Mouse (Mus musculus): ENCODE measurements around the gene Map3k7. TPM values are rescaled to one million over a fixed set of nuclear protein-coding genes. Genes with fewer than 3 reads are reported as not detected.

Map3k7 gene
- total and polyA plus RNA-seq, 2 experiments, result 20.7 to 31.3 TPM

GRCm38 (mm10) chr4:31924301-31925185 is 39.4 kb upstream of the Map3k7 start:
- no peaks in the 10 kb centered on the region for H3K79me2 ChIP-seq (ENCODE audit: control insufficient read depth, insufficient read depth, low read length)
- 72% methylated on average over 14 of the region's 14 CpGs for WGBS

DNA sequence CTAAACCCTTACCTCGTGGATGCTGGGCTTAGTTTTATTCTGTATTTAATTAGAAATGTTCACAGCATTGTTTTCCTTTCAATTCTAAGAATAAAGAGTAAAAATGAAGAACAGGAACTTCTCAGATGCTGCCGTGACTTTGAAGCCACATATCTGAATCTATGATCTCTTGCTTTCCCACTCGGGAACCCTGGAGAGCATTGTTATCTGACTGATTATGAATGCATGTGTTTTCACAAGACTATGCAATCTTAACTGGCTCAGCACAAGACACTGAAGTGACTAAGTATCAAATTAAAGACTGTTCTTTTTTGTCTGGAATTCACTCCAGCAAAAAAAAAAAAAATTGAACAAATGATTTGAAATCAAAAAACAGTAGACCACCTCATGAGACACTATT is 30.7 kb upstream of the Map3k7 start:
- H3K9ac ChIP-seq (ENCODE audit: low read depth, low read length), result no peak overlapping the region

More at GRCm38 (mm10) chr4:31924301-31925185, 39.4 kb upstream of the Map3k7 start:
- Histone ChIP-seq H3K27ac (replicated peaks; ENCODE audit: insufficient read depth, low read depth, low read length) (no peak overlapping the region), H3K27me3 (ENCODE audit: control insufficient read depth, insufficient read depth, low read length) (peaks cover 3% of the 10 kb centered on the region; the same call in 1 of the 2 replicates), H3K36me3 (ENCODE audit: control insufficient read depth, insufficient read depth, low read length) (no peaks in the 10 kb centered on the region), H3K4me1 (ENCODE audit: control insufficient read depth, insufficient read depth, low read length) (no peaks in the 10 kb centered on the region), H3K9ac (ENCODE audit: low read depth, low read length) (no peak overlapping the region), H3K4me3 (ENCODE audit: insufficient read depth, low read depth, low read length) (no peak overlapping the region)
- no peak for TF ChIP-seq CTCF (IDR thresholded peaks at IDR 0.05; ENCODE audit: low read depth, low read length)
- no peak for TF ChIP-seq POLR2A (IDR thresholded peaks at IDR 0.05; ENCODE audit: extremely low read depth, insufficient read depth, low read length)
- DNase-seq (ENCODE audit: extremely low read depth, low read depth, low spot score), result no peak

DNA sequence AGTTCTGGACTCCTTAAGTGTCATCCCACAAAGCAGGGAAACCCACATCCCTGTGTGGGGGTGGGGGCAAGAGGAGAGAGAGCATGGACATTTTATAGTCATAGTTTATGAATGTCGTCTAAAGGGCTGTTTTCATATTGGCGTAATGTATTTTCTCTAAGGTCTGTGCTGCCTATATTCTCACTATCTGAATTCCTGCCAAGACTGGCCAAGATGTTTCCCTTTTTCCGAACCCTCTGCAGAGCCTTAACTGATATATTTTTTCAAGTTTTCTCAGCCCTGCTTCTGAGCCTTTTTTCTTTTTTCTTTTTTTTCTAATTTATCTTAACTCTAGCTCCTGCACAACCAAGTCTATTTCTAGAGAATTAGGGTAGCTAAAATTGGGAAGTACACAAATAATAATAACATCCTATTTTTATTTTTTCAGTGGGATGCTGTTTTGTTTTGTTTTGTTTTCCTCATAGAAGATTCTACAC is 28.0 kb upstream of the Map3k7 start:
- TF ChIP-seq POLR2A (IDR thresholded peaks at IDR 0.05; ENCODE audit: extremely low read depth, insufficient read depth, low read length) (no peak), CTCF (IDR thresholded peaks at IDR 0.05; ENCODE audit: low read depth, low read length) (no peak)
- no peak overlapping the region for H3K27ac ChIP-seq (replicated peaks; ENCODE audit: insufficient read depth, low read depth, low read length)
- no peak for DNase-seq (ENCODE audit: extremely low read depth, low read depth, low spot score)
- peaks cover 3% of the 10 kb centered on the region; the same call in 1 of the 2 replicates for H3K4me1 ChIP-seq (ENCODE audit: control insufficient read depth, insufficient read depth, low read length)
- no peak overlapping the region for H3K9ac ChIP-seq (ENCODE audit: low read depth, low read length)
- H3K36me3 ChIP-seq (ENCODE audit: control insufficient read depth, insufficient read depth, low read length), result no peaks in the 10 kb centered on the region
- no peaks in the 10 kb centered on the region for H3K79me2 ChIP-seq (ENCODE audit: control insufficient read depth, insufficient read depth, low read length)
- WGBS, result 78% methylated on average over 3 of the region's 3 CpGs
- no peak overlapping the region for H3K4me3 ChIP-seq (ENCODE audit: insufficient read depth, low read depth, low read length)
- peaks cover 11% of the 10 kb centered on the region for H3K27me3 ChIP-seq (ENCODE audit: control insufficient read depth, insufficient read depth, low read length)

More for the DNA sequence above, 30.7 kb upstream of the Map3k7 start:
- peaks cover 9% of the 10 kb centered on the region for H3K27me3 ChIP-seq (ENCODE audit: control insufficient read depth, insufficient read depth, low read length)
- H3K79me2 ChIP-seq (ENCODE audit: control insufficient read depth, insufficient read depth, low read length), result no peaks in the 10 kb centered on the region
- DNase-seq (ENCODE audit: extremely low read depth, low read depth, low spot score), result no peak
- no peak overlapping the region for H3K4me3 ChIP-seq (ENCODE audit: insufficient read depth, low read depth, low read length)
- H3K27ac ChIP-seq (replicated peaks; ENCODE audit: insufficient read depth, low read depth, low read length), result no peak overlapping the region
- WGBS, result 67% methylated on average over 3 of the region's 3 CpGs
- peaks cover 3% of the 10 kb centered on the region; the same call in 1 of the 2 replicates for H3K4me1 ChIP-seq (ENCODE audit: control insufficient read depth, insufficient read depth, low read length)
- TF ChIP-seq CTCF (IDR thresholded peaks at IDR 0.05; ENCODE audit: low read depth, low read length), result no peak
- no peak for TF ChIP-seq POLR2A (IDR thresholded peaks at IDR 0.05; ENCODE audit: extremely low read depth, insufficient read depth, low read length)
- H3K36me3 ChIP-seq (ENCODE audit: control insufficient read depth, insufficient read depth, low read length), result no peaks in the 10 kb centered on the region

- Histone ChIP-seq H3K36me3 (ENCODE audit: control insufficient read depth, insufficient read depth, low read length) (no peaks in the 10 kb centered on the region), H3K27ac (replicated peaks; ENCODE audit: insufficient read depth, low read depth, low read length) (no peak overlapping the region), H3K79me2 (ENCODE audit: control insufficient read depth, insufficient read depth, low read length) (no peaks in the 10 kb centered on the region), H3K4me1 (ENCODE audit: control insufficient read depth, insufficient read depth, low read length) (peaks cover 3% of the 10 kb centered on the region; the same call in 1 of the 2 replicates), H3K27me3 (ENCODE audit: control insufficient read depth, insufficient read depth, low read length) (peaks cover 11% of the 10 kb centered on the region), H3K9ac (ENCODE audit: low read depth, low read length) (no peak overlapping the region), H3K4me3 (ENCODE audit: insufficient read depth, low read depth, low read length) (no peak overlapping the region)
- WGBS, result 43% methylated on average over 8 of the region's 8 CpGs
- TF ChIP-seq POLR2A (IDR thresholded peaks at IDR 0.05; ENCODE audit: extremely low read depth, insufficient read depth, low read length) (no peak), CTCF (IDR thresholded peaks at IDR 0.05; ENCODE audit: low read depth, low read length) (no peak)
- no peak for DNase-seq (ENCODE audit: extremely low read depth, low read depth, low spot score)
These were observed 27.5 kb upstream of the Map3k7 start for GRCm38 (mm10) chr4:31936358-31936757.

DNA sequence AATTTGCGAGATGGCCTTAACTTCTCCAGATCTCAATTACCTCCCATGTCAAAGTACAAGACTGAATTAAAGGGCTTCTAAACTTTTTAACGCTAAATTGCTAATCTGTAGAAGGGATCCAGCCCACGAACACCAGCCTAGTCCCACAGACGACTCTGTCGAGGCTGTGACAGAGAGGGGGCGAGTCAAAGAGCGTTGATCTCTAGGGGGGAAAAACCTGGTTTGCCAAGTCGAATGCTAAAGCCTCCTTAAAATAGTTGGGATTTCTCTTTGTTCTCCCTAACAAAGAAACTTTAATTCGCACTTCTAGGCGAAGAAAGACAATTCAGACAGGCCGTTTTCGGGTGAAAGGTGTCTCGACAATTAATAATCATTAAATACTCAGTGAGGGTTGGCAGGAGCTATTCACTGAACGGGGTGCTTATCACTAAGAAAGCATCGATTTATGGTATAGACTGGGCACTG is 27.0 kb upstream of the Map3k7 start:
- H3K27me3 ChIP-seq (ENCODE audit: control insufficient read depth, insufficient read depth, low read length), result peaks cover 11% of the 10 kb centered on the region
- H3K4me1 ChIP-seq (ENCODE audit: control insufficient read depth, insufficient read depth, low read length), result peaks cover 3% of the 10 kb centered on the region; the same call in 1 of the 2 replicates
- H3K9ac ChIP-seq (ENCODE audit: low read depth, low read length), result no peak overlapping the region
- no peaks in the 10 kb centered on the region for H3K36me3 ChIP-seq (ENCODE audit: control insufficient read depth, insufficient read depth, low read length)
- TF ChIP-seq CTCF (IDR thresholded peaks at IDR 0.05; ENCODE audit: low read depth, low read length), result no peak
- no peak for TF ChIP-seq POLR2A (IDR thresholded peaks at IDR 0.05; ENCODE audit: extremely low read depth, insufficient read depth, low read length)
- no peak for DNase-seq (ENCODE audit: extremely low read depth, low read depth, low spot score)
- no peak overlapping the region for H3K4me3 ChIP-seq (ENCODE audit: insufficient read depth, low read depth, low read length)
- H3K27ac ChIP-seq (replicated peaks; ENCODE audit: insufficient read depth, low read depth, low read length), result no peak overlapping the region
- 24% methylated on average over 15 of the region's 15 CpGs for WGBS
- H3K79me2 ChIP-seq (ENCODE audit: control insufficient read depth, insufficient read depth, low read length), result no peaks in the 10 kb centered on the region
